Mouse (Mus musculus): ENCODE data around the gene BC049730.

The BC049730 gene

DNA sequence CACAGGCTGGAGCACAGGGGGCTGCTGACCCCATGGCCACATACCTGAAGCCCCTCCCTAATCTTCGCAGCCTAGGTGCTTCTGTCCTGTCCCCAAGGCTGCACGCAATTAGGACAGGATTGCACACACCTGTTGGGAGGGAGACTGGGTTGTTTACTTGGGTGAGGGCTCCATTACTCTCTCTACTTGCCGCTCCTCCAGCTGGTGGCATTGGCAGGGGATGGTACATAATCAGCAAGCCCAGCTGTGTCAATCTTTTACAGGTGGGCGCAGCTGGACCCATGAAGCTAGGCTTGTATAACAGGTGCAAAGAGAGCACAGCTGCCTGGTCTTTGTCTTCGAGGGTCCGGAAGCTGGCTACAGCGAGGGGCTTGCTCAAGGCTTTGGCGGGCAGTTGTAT lies 53.5 kb downstream of the BC049730 start:
- DNase-seq (ENCODE audit: low spot score in 2 of 2): no peak
